Mouse (Mus musculus) cortical plate, adult 2 months (tissue): ENCODE results near the gene Mttp. TPM values are rescaled to one million over a fixed set of nuclear protein-coding genes. Genes with fewer than 3 reads are reported as not detected.
A peak's percentile ranks its signal among the peaks of the same experiment; 100 is the strongest.

Experiments used
- H3K27ac ChIP-seq: fragments of 200-500 bp; 2 replicates; pipeline ENCODE4 v1.5.1; 2012; ENCODE audit warnings: low read length, control low read depth, inconsistent platforms; ENCODE audit not compliant: insufficient read depth
- H3K4me1 ChIP-seq: fragments of 200-500 bp; 2 replicates; pipeline ENCODE4 v1.6.1; 2011; ENCODE audit warnings: low read length; ENCODE audit not compliant: control insufficient read depth, insufficient read depth
- H3K4me3 ChIP-seq: fragments of 200-500 bp; 2 replicates; pipeline ENCODE4 v1.5.1; 2011; ENCODE audit warnings: mild to moderate bottlenecking, low read length, control low read depth; ENCODE audit not compliant: insufficient read depth
- CTCF ChIP-seq: fragments of 200-500 bp; IDR thresholded peaks from 2 replicates; pipeline ENCODE4 v1.5.1; 2011; ENCODE audit warnings: mild to moderate bottlenecking, control low read depth, low read length; ENCODE audit not compliant: insufficient read depth; ENCODE audit errors: extremely low read depth
- POLR2A ChIP-seq: fragments of 200-500 bp; IDR thresholded peaks from 2 replicates; pipeline ENCODE4 v1.6.1; 2011; ENCODE audit warnings: mild to moderate bottlenecking, low read length, control low read depth; ENCODE audit not compliant: insufficient read depth; ENCODE audit errors: extremely low read depth
- polyA plus RNA-seq: library from polyadenylated mRNA; depleted of rRNA; stranded (reverse); fragments of >200 nt; gene quantifications from 2 replicates; pipeline ENCODE4 v1.2.3, GENCODE M21; 2012; rRNA removed

The Mttp gene
- 7.5 and 7.7 TPM in 2 replicates for polyA plus RNA-seq

DNA sequence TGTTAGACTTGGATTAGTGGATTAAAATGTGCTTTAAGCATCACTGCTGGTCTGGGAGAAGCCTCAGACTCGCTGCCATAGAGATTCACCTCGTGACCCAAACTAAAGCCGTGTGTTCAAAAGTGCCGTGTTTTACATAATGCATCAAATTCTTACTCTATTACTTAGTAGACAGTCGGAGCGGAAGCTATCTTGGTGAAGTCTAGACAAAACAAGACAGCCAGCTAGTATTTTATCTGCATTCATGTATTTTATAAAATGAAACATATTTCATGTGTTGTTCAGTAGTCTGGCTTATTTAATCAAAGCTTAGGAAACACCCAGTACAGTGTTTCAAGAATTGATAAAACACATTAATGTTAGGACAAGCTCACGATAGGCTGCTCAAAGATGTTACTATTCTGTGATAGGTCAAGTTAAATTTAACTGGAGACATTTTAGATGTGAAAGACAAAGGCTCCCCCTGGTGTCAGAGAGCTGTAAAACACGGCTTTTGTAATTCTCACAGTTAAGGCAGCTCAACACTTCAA is at the start of gene Mttp:
Gene Mttp, minus strand, starts transcription at position 327 of the 530 bp plus-strand sequence.
- Histone ChIP-seq H3K27ac (peak within 1 kb of the TSS; percentile 78), H3K4me1 (no peaks in the 10 kb centered on the region; the same call in 1 of the 2 replicates), H3K4me3 (peak within 1 kb of the TSS; percentile 47)
- peak; percentile 31; the same call in 1 of the 2 replicates for TF ChIP-seq CTCF
- TF ChIP-seq POLR2A: no peak

GRCm38 (mm10) chr3:138193683-138194302 is 49.0 kb upstream of the Mttp start, which contains the start of gene 4930579F01Rik:
Gene 4930579F01Rik, minus strand, starts transcription at chr3:138193825.
- TF ChIP-seq POLR2A: no peak
- TF ChIP-seq CTCF: no peak
- Histone ChIP-seq H3K27ac (no peak within 1 kb of the TSS), H3K4me1 (peaks cover 2% of the 10 kb centered on the region; the same call in 1 of the 2 replicates), H3K4me3 (no peak within 1 kb of the TSS)

- no peak for TF ChIP-seq CTCF
- no peak for TF ChIP-seq POLR2A
- Histone ChIP-seq H3K27ac (no peak overlapping the region), H3K4me1 (peaks cover 2% of the 10 kb centered on the region; the same call in 1 of the 2 replicates), H3K4me3 (no peak overlapping the region)
These were observed 47.5 kb upstream of the Mttp start for GRCm38 (mm10) chr3:138192260-138192659.

DNA sequence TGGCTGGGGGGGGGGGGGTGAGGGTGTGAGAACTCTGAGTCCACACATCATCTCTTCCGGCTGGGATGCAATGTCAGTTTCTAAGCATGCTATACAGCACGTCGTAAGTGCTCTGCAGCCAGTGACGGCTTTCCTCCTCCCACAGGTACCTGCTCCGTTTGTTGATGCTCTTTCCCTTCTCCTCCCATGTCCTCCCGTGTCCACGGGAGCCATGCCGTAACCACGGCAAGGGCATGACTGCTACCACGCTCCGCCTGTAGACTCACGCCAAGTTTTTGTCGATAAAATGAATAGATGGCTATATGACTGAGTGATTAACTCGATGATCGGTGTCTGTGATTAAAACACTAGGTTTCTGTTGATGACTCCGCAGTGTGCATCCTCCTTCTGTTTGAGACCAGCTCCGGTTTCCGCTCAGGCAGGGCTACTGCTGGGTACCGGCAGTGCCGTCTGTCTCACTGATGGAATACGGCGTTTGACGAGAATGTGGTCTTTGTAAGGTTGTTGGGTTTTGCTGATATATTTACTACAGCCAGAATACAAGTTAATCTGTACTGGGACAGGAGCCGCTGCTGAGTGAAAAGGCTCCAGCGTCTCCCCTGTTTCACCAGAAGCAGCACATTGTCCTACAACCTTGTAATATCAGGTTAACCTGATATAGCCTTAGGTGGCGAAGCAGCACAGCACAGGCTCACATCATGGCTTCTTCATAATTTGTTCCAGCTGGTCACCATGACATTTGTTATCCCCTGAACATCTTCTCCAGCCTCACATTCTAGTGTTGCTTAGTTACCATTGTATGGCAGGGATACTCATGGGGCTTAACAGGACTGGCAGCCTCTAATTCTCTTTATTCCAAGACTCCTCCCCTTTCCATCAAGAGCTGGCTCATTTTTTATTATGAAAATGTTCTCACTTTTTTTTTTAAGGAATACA is 41.5 kb upstream of the Mttp start:
- Histone ChIP-seq H3K4me1 (no peaks in the 10 kb centered on the region), H3K27ac (no peak overlapping the region), H3K4me3 (no peak overlapping the region)
- no peak for TF ChIP-seq CTCF
- no peak for TF ChIP-seq POLR2A

- TF ChIP-seq POLR2A (no peak), CTCF (no peak)
These were observed 40.5 kb upstream of the Mttp start for GRCm38 (mm10) chr3:138185290-138185689.

GRCm38 (mm10) chr3:138183371-138183770 is 38.6 kb upstream of the Mttp start:
- no peak overlapping the region for H3K27ac ChIP-seq
- H3K4me1 ChIP-seq: no peaks in the 10 kb centered on the region
- TF ChIP-seq CTCF: no peak
- TF ChIP-seq POLR2A: no peak
- H3K4me3 ChIP-seq: no peak overlapping the region

More at GRCm38 (mm10) chr3:138185290-138185689, 40.5 kb upstream of the Mttp start:
- H3K27ac ChIP-seq: no peak overlapping the region
- H3K4me1 ChIP-seq: no peaks in the 10 kb centered on the region
- H3K4me3 ChIP-seq: no peak overlapping the region

- Histone ChIP-seq H3K27ac (no peak overlapping the region), H3K4me3 (no peak overlapping the region)
- TF ChIP-seq POLR2A (no peak), CTCF (no peak)
These were observed 37.3 kb upstream of the Mttp start for GRCm38 (mm10) chr3:138182019-138182418.

DNA sequence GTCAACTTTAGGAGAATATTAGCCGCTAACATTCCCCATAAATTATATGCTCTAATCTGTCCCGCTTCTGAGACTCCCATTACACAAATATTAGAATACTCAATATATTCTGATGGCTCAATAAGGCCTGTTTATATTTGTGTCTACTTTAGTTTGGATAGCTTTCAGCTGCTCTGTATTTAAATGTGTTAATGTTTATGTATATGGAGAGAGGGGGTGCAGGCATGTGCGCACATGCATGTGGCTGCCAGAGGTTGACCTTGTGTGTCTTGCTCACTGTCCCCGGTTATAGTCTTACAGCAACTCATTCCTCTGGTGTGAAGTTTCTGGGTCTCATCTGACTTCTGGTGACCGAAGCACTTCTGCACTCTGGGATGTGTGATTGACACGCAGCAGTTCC is 30.8 kb upstream of the Mttp start:
- no peak overlapping the region for H3K27ac ChIP-seq
- no peak for TF ChIP-seq CTCF
- no peak for TF ChIP-seq POLR2A
- no peak overlapping the region for H3K4me3 ChIP-seq
- H3K4me1 ChIP-seq: no peaks in the 10 kb centered on the region

More at GRCm38 (mm10) chr3:138182019-138182418, 37.3 kb upstream of the Mttp start:
- H3K4me1 ChIP-seq: no peaks in the 10 kb centered on the region

DNA sequence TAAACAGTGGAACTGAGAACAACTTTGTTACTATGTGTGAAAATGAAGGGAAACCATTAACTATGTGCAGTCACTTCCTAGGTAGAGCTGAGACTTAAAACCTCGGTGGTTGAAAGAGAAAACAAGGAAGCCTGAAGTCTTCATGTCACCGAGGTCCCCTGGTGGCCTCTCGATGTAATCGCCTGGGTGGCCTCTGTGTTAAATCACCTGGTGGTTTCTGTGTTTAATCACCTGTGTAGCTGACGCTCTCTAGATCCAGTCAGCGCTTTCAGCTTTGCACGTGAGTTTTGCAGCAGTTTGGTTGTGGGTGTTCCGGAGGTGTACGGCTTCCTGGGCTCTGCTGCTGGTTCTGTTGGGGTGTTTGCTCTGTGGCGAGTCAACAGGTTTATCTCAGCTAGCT is 28.5 kb upstream of the Mttp start:
- Histone ChIP-seq H3K4me3 (no peak overlapping the region), H3K4me1 (no peaks in the 10 kb centered on the region), H3K27ac (no peak overlapping the region)
- TF ChIP-seq CTCF (0 out of 2 replicates have a peak, but pooled peaks have one; percentile 0), POLR2A (no peak)
